Mouse (Mus musculus) liver, embryonic 14.5 days (tissue): ENCODE data around the gene Ust. TPM values are rescaled to one million over a fixed set of nuclear protein-coding genes. Genes with fewer than 3 reads are reported as not detected.

Experiments
- ATAC-seq: fragments of 200-750 bp; cut with Nextera tagmentation; 2 replicates; pipeline ENCODE4 v1.8.0; 2017; ENCODE audit warnings: moderate number of reproducible peaks, mild to moderate bottlenecking, moderate library complexity; ENCODE audit not compliant: insufficient read depth
- DNase-seq, 3 experiments: peaks; one replicate each; pipeline ENCODE4 v3.0.0-alpha.2; 2012 to 2013; ENCODE audit warnings: low read depth in 3 of 3, low spot score in 3 of 3
- H3K27ac ChIP-seq: fragments of 300-500 bp; sonication (generic); 2 replicates; pipeline ENCODE4 v1.5.1; 2014; ENCODE audit warnings: moderate library complexity, mild to moderate bottlenecking, control low read depth, inconsistent platforms
- H3K27me3 ChIP-seq: fragments of 300-500 bp; sonication (generic); 2 replicates; pipeline ENCODE4 v1.6.1; 2014; ENCODE audit warnings: mild to moderate bottlenecking, low read length, moderate library complexity; ENCODE audit not compliant: control insufficient read depth, insufficient read depth
- H3K36me3 ChIP-seq: fragments of 300-500 bp; sonication (generic); replicated peaks from 2 replicates; pipeline ENCODE4 v1.6.1; 2014; ENCODE audit warnings: low read depth; ENCODE audit not compliant: control insufficient read depth, insufficient read depth
- H3K4me1 ChIP-seq, 2 experiments: fragments of 200-500 bp in 1 of 2; fragments of 300-500 bp in 1 of 2; sonication (generic) in 1 of 2; replicated peaks; 2 replicates each; pipeline ENCODE4 v1.6.1; 2012 to 2014; ENCODE audit warnings: antibody characterized with exemption in 1 of 2, inconsistent platforms in 1 of 2, low read length in 1 of 2; ENCODE audit not compliant: control insufficient read depth in 2 of 2, insufficient read depth in 2 of 2
- H3K4me2 ChIP-seq: fragments of 300-500 bp; sonication (generic); 2 replicates; pipeline ENCODE4 v1.6.1; 2014; ENCODE audit warnings: low read depth, mild to moderate bottlenecking, control low read depth, moderate library complexity
- H3K4me3 ChIP-seq, 2 experiments: fragments of 200-500 bp in 1 of 2; fragments of 300-500 bp in 1 of 2; sonication (generic) in 1 of 2; 2 replicates each; pipeline ENCODE4 v1.5.1; 2012 to 2014; ENCODE audit warnings: low read depth in 2 of 2, low read length in 2 of 2, mild to moderate bottlenecking in 2 of 2, control low read depth in 1 of 2, inconsistent platforms in 1 of 2, moderate library complexity in 1 of 2; ENCODE audit not compliant: insufficient read depth in 1 of 2
- H3K9ac ChIP-seq: fragments of 300-500 bp; sonication (generic); replicated peaks from 2 replicates; pipeline ENCODE4 v1.6.1; 2014; ENCODE audit warnings: mild to moderate bottlenecking, control low read depth, moderate library complexity
- H3K9me3 ChIP-seq: fragments of 300-500 bp; sonication (generic); 2 replicates; pipeline ENCODE4 v1.6.1; 2016; ENCODE audit warnings: low read length, mixed read lengths; ENCODE audit not compliant: control insufficient read depth
- CTCF ChIP-seq: IDR thresholded peaks from 2 replicates; pipeline ENCODE4 v1.5.1; 2016; ENCODE audit warnings: antibody characterized with exemption, low read depth, control low read depth
- EP300 ChIP-seq: IDR thresholded peaks from 2 replicates; pipeline ENCODE4 v1.6.1; 2016; ENCODE audit warnings: antibody characterized with exemption, low read depth
- WGBS: fragments of 180-500 bp; shearing (Covaris S2); extraction: QIAGEN DNeasy Blood & Tissue Kit; methylation state at CpG from one replicate; pipeline ENCODE4 v1.1.7; 2014; ENCODE audit not compliant: insufficient replicate concordance; 5-methylcytosine and 5-hydroxymethylcytosine counted together
- polyA plus RNA-seq, 2 experiments: library from polyadenylated mRNA; depleted of rRNA in 1 of 2; stranded (reverse) in 1 of 2; unstranded in 1 of 2; fragments of >200 nt; fragmentation: Nextera tagmentation in 1 of 2; extraction: Ambion mirVana in 1 of 2; gene quantifications; 2 replicates each; pipeline versions ENCODE4 v1.2.1 to v1.2.3; 2012 to 2014

Ust gene
- polyA plus RNA-seq, 2 experiments: 0.30 to 0.42 TPM

- TF ChIP-seq CTCF: no peak
- no peak for TF ChIP-seq EP300
- Histone ChIP-seq H3K4me2 (no peak overlapping the region), H3K4me3 (no peak overlapping the region), H3K36me3 (no peaks in the 10 kb centered on the region), H3K4me1 (peaks cover 0 to 3% of the 10 kb centered on the region in 2 experiments; a peak in 1 of 4 replicates), H3K27me3 (no peaks in the 10 kb centered on the region), H3K9me3 (no peaks in the 10 kb centered on the region), H3K9ac (no peak overlapping the region), H3K27ac (no peak overlapping the region)
- no peak for ATAC-seq
- 65% methylated on average over 7 of the region's 7 CpGs for WGBS
- DNase-seq: no peak
These were observed 344.4 kb downstream of the Ust start for GRCm38 (mm10) chr10:8174230-8174629.

GRCm38 (mm10) chr10:8173032-8173431 is 345.6 kb downstream of the Ust start:
- no peak overlapping the region for H3K27ac ChIP-seq
- WGBS: 65% methylated on average over 3 of the region's 3 CpGs
- H3K4me2 ChIP-seq: no peak overlapping the region
- ATAC-seq: no peak
- H3K27me3 ChIP-seq: no peaks in the 10 kb centered on the region
- no peak overlapping the region for H3K4me3 ChIP-seq
- no peak overlapping the region for H3K9ac ChIP-seq
- H3K36me3 ChIP-seq: no peaks in the 10 kb centered on the region
- H3K9me3 ChIP-seq: no peaks in the 10 kb centered on the region
- no peak for DNase-seq
- peaks cover 0 to 3% of the 10 kb centered on the region in 2 experiments; a peak in 1 of 4 replicates for H3K4me1 ChIP-seq
- no peak for TF ChIP-seq CTCF
- TF ChIP-seq EP300: no peak

GRCm38 (mm10) chr10:8171556-8171955 is 347.1 kb downstream of the Ust start:
- no peaks in the 10 kb centered on the region for H3K27me3 ChIP-seq
- no peak overlapping the region for H3K4me3 ChIP-seq
- DNase-seq (no peak), ATAC-seq (no peak)
- TF ChIP-seq CTCF: no peak
- TF ChIP-seq EP300: no peak
- H3K4me2 ChIP-seq: no peak overlapping the region
- H3K36me3 ChIP-seq: no peaks in the 10 kb centered on the region
- 76% methylated on average over 11 of the region's 11 CpGs for WGBS
- no peak overlapping the region for H3K27ac ChIP-seq
- H3K4me1 ChIP-seq: peaks cover 0 to 3% of the 10 kb centered on the region in 2 experiments; a peak in 1 of 4 replicates
- no peaks in the 10 kb centered on the region for H3K9me3 ChIP-seq
- no peak overlapping the region for H3K9ac ChIP-seq
